Mouse (Mus musculus) testis, adult 2 months (tissue): ENCODE measurements at regions not wholly inside any gene's neighbourhood (a gene's known extent, or its start where the extent isn't known, plus 50 kb on each side); places are given as distances from the start of the nearest gene placed in this dataset.
"Not testable (repeated sequence)": the region's sequence is repeated elsewhere in the genome, so short reads cannot be mapped to it uniquely, and the experiment has no call there.

ENCODE experiments used
- CTCF ChIP-seq: fragments of 200-500 bp; IDR thresholded peaks from 2 replicates; pipeline ENCODE4 v1.5.1; 2012; ENCODE audit warnings: low read depth, mild to moderate bottlenecking, inconsistent platforms, low read length, moderate library complexity; ENCODE audit not compliant: control insufficient read depth, insufficient read depth, insufficient replicate concordance
- POLR2A ChIP-seq: fragments of 200-500 bp; IDR thresholded peaks from 2 replicates; pipeline ENCODE4 v1.6.1; 2012; ENCODE audit warnings: low read depth, mild to moderate bottlenecking, inconsistent platforms, low read length, moderate library complexity; ENCODE audit not compliant: control insufficient read depth

- TF ChIP-seq POLR2A, CTCF: not testable (repeated sequence)
These were observed 563.5 kb downstream of the Gm10330 start for GRCm38 (mm10) chr12:23216521-23216920.
